Mouse (Mus musculus): ENCODE results near the gene Slc41a2. TPM values are rescaled to one million over a fixed set of nuclear protein-coding genes. Genes with fewer than 3 reads are reported as not detected.
A peak's percentile ranks its signal among the peaks of the same experiment; 100 is the strongest.

Gene Slc41a2
- total and polyA plus RNA-seq, 3 experiments, result 0.17 TPM; not detected in 2

DNA sequence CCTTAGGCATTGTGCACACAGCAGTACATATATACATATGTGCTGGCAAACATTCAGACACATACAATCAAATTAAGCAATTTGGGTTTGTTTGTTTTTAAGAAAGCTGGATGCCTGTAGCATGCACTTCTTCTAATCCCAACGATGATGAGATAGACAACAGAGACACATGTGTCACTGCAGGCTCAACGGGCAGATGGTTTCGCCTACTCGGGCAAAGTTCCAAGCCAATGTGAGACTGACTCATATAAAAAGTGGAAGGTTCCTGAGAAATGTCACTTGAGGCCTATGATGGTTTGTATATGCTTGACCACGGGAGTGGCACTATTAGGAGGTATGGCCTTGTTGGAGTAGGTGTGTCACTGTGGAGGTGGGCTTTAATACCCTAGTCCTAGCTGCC lies 5.5 kb upstream of the Slc41a2 start:
- Histone ChIP-seq H3K4me1 (ENCODE audit: control insufficient read depth in 1 of 2, insufficient read depth in 2 of 2) (peaks cover 0 to 11% of the 10 kb centered on the region in 2 experiments; a peak in 1 of 4 replicates), H3K9ac (ENCODE audit: insufficient read depth, low read depth) (no peak overlapping the region), H3K4me2 (ENCODE audit: insufficient read depth, low read depth, poor library complexity, severe bottlenecking) (no peak overlapping the region), H3K9me3 (replicated peaks; ENCODE audit: low read length) (no peaks in the 10 kb centered on the region), H3K36me3 (replicated peaks in 1 of 2; ENCODE audit: control insufficient read depth in 1 of 2, insufficient read depth in 1 of 2, low read length in 1 of 2) (no peaks in the 10 kb centered on the region), H3K27me3 (replicated peaks) (peaks cover 8% of the 10 kb centered on the region), H3K4me3 (replicated peaks in 1 of 3; ENCODE audit: low read depth in 2 of 3, low read length in 2 of 3, poor library complexity in 1 of 3) (no peak overlapping the region), H3K27ac (ENCODE audit: insufficient read depth, low read depth) (no peak overlapping the region), H3K79me2 (replicated peaks; ENCODE audit: control insufficient read depth, extremely low read depth, insufficient read depth, poor library complexity, severe bottlenecking) (no peaks in the 10 kb centered on the region)
- DNase-seq (ENCODE audit: extremely low read depth), result no peak
- in situ Hi-C loops (cut with MboI; ENCODE audit: low pct_ligation_motif_present, low pct_unique_long_range_greater_than_20kb, low sequenced_read_pairs), result no loop called here
- no peak for TF ChIP-seq MEF2A (IDR thresholded peaks at IDR 0.05; ENCODE audit: borderline replicate concordance, low read depth, low read length)
- no peak for TF ChIP-seq POLR2AphosphoS2 (IDR thresholded peaks at IDR 0.05; ENCODE audit: low read depth, low read length)
- no peak for TF ChIP-seq GABPA (IDR thresholded peaks at IDR 0.05; ENCODE audit: insufficient replicate concordance, low read depth, low read length)
- dilution Hi-C loops (cut with MboI; ENCODE audit: extremely low pct_ligation_motif_present, extremely low pct_unique_long_range_greater_than_20kb, low sequenced_read_pairs), result no loop called here

DNA sequence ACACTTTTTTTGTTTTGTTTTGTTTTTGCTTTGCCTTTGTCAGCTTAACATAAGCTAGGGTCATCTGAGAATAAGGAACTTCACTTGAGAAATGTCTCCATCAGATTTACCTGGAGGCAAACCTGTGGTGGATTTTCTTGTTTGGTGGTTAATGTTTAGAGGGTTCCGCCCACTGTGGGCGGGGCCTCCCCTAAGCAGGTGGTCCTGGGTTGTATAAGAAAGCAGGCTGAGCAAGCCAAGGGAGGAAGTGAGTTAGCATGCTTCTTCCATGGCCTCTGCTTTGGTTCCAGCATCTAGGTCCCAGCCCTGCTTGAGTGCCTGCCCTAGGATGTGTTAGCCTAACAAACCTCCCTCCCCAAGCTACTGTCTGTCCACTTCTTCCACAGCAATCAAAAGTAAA lies 3.5 kb upstream of the Slc41a2 start:
- Histone ChIP-seq H3K27ac (ENCODE audit: insufficient read depth, low read depth) (no peak overlapping the region), H3K79me2 (replicated peaks; ENCODE audit: control insufficient read depth, extremely low read depth, insufficient read depth, poor library complexity, severe bottlenecking) (no peaks in the 10 kb centered on the region), H3K4me2 (ENCODE audit: insufficient read depth, low read depth, poor library complexity, severe bottlenecking) (no peak overlapping the region), H3K9ac (ENCODE audit: insufficient read depth, low read depth) (no peak overlapping the region), H3K9me3 (replicated peaks; ENCODE audit: low read length) (no peaks in the 10 kb centered on the region), H3K4me1 (ENCODE audit: control insufficient read depth in 1 of 2, insufficient read depth in 2 of 2) (peaks cover 0 to 16% of the 10 kb centered on the region in 2 experiments; a peak in 2 of 4 replicates), H3K4me3 (replicated peaks in 1 of 3; ENCODE audit: low read depth in 2 of 3, low read length in 2 of 3, poor library complexity in 1 of 3) (no peak overlapping the region), H3K27me3 (replicated peaks) (peaks cover 26% of the 10 kb centered on the region), H3K36me3 (replicated peaks in 1 of 2; ENCODE audit: control insufficient read depth in 1 of 2, insufficient read depth in 1 of 2, low read length in 1 of 2) (no peaks in the 10 kb centered on the region)
- DNase-seq (ENCODE audit: extremely low read depth), result no peak
- dilution Hi-C loops (cut with MboI; ENCODE audit: extremely low pct_ligation_motif_present, extremely low pct_unique_long_range_greater_than_20kb, low sequenced_read_pairs) (no loop called here), in situ Hi-C loops (cut with MboI; ENCODE audit: low pct_ligation_motif_present, low pct_unique_long_range_greater_than_20kb, low sequenced_read_pairs) (no loop called here)
- TF ChIP-seq ZMIZ1 (IDR thresholded peaks at IDR 0.05; ENCODE audit: low read depth, low read length), result no peak
- no peak for TF ChIP-seq MAFK (IDR thresholded peaks at IDR 0.05; ENCODE audit: insufficient replicate concordance, low read length)

DNA sequence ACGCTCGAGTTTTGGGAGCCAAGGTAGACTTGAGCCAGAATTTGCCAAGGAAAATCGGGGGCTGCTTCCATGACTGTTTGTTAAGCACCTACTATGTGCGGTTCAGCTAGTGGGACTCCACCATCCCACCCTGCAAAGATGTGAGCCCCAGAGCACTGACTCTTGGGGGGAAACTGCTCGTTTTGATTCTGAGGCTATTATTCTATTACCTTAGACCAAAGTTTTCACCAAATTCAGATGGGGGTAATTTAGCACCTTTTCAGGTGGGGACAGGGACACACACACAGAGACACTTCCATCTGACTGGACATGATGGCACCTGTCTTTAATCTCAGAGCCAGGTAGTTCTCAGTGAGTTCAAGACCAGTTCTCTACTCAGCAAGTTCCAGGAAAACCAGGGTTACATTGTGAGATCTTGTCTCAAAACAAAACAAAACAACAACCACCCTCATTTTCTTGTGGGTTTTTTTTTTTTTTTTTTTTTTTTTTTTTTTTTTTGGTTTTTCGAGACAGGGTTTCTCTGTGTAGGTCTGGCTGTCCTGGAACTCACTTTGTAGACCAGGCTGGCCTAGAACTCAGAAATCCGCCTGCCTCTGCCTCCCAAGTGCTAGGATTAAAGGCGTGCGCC lies 403 bp upstream of the Slc41a2 start:
- Histone ChIP-seq H3K27me3 (replicated peaks) (peaks cover 42% of the 10 kb centered on the region), H3K9ac (ENCODE audit: insufficient read depth, low read depth) (0 out of 2 replicates have a peak overlapping the region, but pooled peaks have one; percentile 8), H3K27ac (ENCODE audit: insufficient read depth, low read depth) (no peak overlapping the region), H3K4me3 (replicated peaks in 1 of 3; ENCODE audit: low read depth in 2 of 3, low read length in 2 of 3, poor library complexity in 1 of 3) (peak overlapping the region in 1 of 3 experiments; percentile 72), H3K9me3 (replicated peaks; ENCODE audit: low read length) (no peaks in the 10 kb centered on the region), H3K4me1 (ENCODE audit: control insufficient read depth in 1 of 2, insufficient read depth in 2 of 2) (peaks cover 0 to 11% of the 10 kb centered on the region in 2 experiments; a peak in 2 of 4 replicates), H3K36me3 (replicated peaks in 1 of 2; ENCODE audit: control insufficient read depth in 1 of 2, insufficient read depth in 1 of 2, low read length in 1 of 2) (no peaks in the 10 kb centered on the region), H3K4me2 (ENCODE audit: insufficient read depth, low read depth, poor library complexity, severe bottlenecking) (peak overlapping the region; percentile 58), H3K79me2 (replicated peaks; ENCODE audit: control insufficient read depth, extremely low read depth, insufficient read depth, poor library complexity, severe bottlenecking) (no peaks in the 10 kb centered on the region)
- TF ChIP-seq JUN (IDR thresholded peaks at IDR 0.05; ENCODE audit: insufficient read depth, low read depth, low read length), result no peak
- TF ChIP-seq ZNF384 (IDR thresholded peaks at IDR 0.05; ENCODE audit: low read depth, low read length), result peak; percentile 78
- no peak for TF ChIP-seq UBTF (IDR thresholded peaks at IDR 0.05; ENCODE audit: low read depth, low read length)
- peak; percentile 75 for TF ChIP-seq ZKSCAN1 (IDR thresholded peaks at IDR 0.05; ENCODE audit: borderline replicate concordance, low read depth, low read length)
- no peak for TF ChIP-seq TCF12 (IDR thresholded peaks at IDR 0.05; ENCODE audit: low read depth, low read length)
- no peak for DNase-seq (ENCODE audit: extremely low read depth)
- in situ Hi-C loops (cut with MboI; ENCODE audit: low pct_ligation_motif_present, low pct_unique_long_range_greater_than_20kb, low sequenced_read_pairs), result no loop called here
- dilution Hi-C loops (cut with MboI; ENCODE audit: extremely low pct_ligation_motif_present, extremely low pct_unique_long_range_greater_than_20kb, low sequenced_read_pairs), result no loop called here

Measured in CH12.LX (cell line).